Mouse (Mus musculus): ENCODE measurements around the gene Map3k13. TPM values are rescaled to one million over a fixed set of nuclear protein-coding genes. Genes with fewer than 3 reads are reported as not detected.

The Map3k13 gene
- polyA plus RNA-seq, 1 experiment = 0.16 TPM

- H3K4me1 ChIP-seq (ENCODE audit: control insufficient read depth, insufficient read depth, insufficient read length) = peaks cover 2% of the 10 kb centered on the region; the same call in 1 of the 2 replicates
- TF ChIP-seq CTCF (IDR thresholded peaks at IDR 0.05; ENCODE audit: extremely low read depth, insufficient read depth, insufficient read length, insufficient replicate concordance) (no peak), POLR2A (IDR thresholded peaks at IDR 0.05; ENCODE audit: low read depth, low read length) (no peak)
- 77% methylated on average over 8 of the region's 8 CpGs for WGBS
- no peak overlapping the region for H3K4me3 ChIP-seq (ENCODE audit: extremely low read depth, insufficient read depth, insufficient read length)
- no peak overlapping the region for H3K27ac ChIP-seq (ENCODE audit: insufficient read depth, low read length)
- H3K36me3 ChIP-seq (ENCODE audit: control insufficient read depth, insufficient read depth, low read length) = no peaks in the 10 kb centered on the region
- no peaks in the 10 kb centered on the region for H3K27me3 ChIP-seq (ENCODE audit: control insufficient read depth, insufficient read depth, low read length)
- no peak for DNase-seq (ENCODE audit: low read depth in 1 of 2, low spot score in 2 of 2)
These were observed 24.5 kb downstream of the Map3k13 start for GRCm38 (mm10) chr16:21818629-21819028.

GRCm38 (mm10) chr16:21825612-21826031 lies 31.5 kb downstream of the Map3k13 start:
- WGBS = 85% methylated on average over 9 of the region's 9 CpGs
- no peak for DNase-seq (ENCODE audit: low read depth in 1 of 2, low spot score in 2 of 2)
- H3K4me3 ChIP-seq (ENCODE audit: extremely low read depth, insufficient read depth, insufficient read length) = no peak overlapping the region

DNA sequence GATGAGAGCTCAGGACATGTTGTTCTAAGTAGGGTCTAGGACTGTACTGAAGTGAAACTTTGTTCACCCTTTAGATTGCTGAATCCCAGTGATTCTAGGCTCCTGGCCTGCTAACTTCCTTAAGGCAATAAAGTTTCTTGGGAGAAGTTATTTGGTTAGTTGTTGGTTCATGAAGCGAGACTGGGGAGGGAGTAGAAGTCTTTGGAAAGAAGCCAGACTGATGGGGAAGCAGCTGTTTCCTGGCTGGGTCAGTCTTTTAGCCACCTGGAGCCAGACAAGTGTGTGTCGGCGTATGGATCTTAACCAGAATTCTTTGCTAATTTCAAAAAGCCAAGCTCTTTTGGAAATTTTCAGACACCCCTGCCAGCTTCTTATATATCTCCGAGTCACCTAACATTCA lies 33.0 kb downstream of the Map3k13 start:
- TF ChIP-seq POLR2A (IDR thresholded peaks at IDR 0.05; ENCODE audit: low read depth, low read length) = no peak
- TF ChIP-seq CTCF (IDR thresholded peaks at IDR 0.05; ENCODE audit: extremely low read depth, insufficient read depth, insufficient read length, insufficient replicate concordance) = no peak
- Histone ChIP-seq H3K27ac (ENCODE audit: insufficient read depth, low read length) (no peak overlapping the region), H3K27me3 (ENCODE audit: control insufficient read depth, insufficient read depth, low read length) (no peaks in the 10 kb centered on the region), H3K36me3 (ENCODE audit: control insufficient read depth, insufficient read depth, low read length) (no peaks in the 10 kb centered on the region), H3K4me1 (ENCODE audit: control insufficient read depth, insufficient read depth, insufficient read length) (no peaks in the 10 kb centered on the region), H3K4me3 (ENCODE audit: extremely low read depth, insufficient read depth, insufficient read length) (no peak overlapping the region)
- 25% methylated on average over 4 of the region's 4 CpGs for WGBS
- DNase-seq (ENCODE audit: low read depth in 1 of 2, low spot score in 2 of 2) = no peak

More at GRCm38 (mm10) chr16:21825612-21826031, 31.5 kb downstream of the Map3k13 start:
- Histone ChIP-seq H3K36me3 (ENCODE audit: control insufficient read depth, insufficient read depth, low read length) (no peaks in the 10 kb centered on the region), H3K4me1 (ENCODE audit: control insufficient read depth, insufficient read depth, insufficient read length) (no peaks in the 10 kb centered on the region), H3K27me3 (ENCODE audit: control insufficient read depth, insufficient read depth, low read length) (no peaks in the 10 kb centered on the region), H3K27ac (ENCODE audit: insufficient read depth, low read length) (no peak overlapping the region)
- TF ChIP-seq CTCF (IDR thresholded peaks at IDR 0.05; ENCODE audit: extremely low read depth, insufficient read depth, insufficient read length, insufficient replicate concordance) (no peak), POLR2A (IDR thresholded peaks at IDR 0.05; ENCODE audit: low read depth, low read length) (no peak)

GRCm38 (mm10) chr16:21827581-21827980 lies 33.4 kb downstream of the Map3k13 start:
- TF ChIP-seq POLR2A (IDR thresholded peaks at IDR 0.05; ENCODE audit: low read depth, low read length) = no peak
- no peak for TF ChIP-seq CTCF (IDR thresholded peaks at IDR 0.05; ENCODE audit: extremely low read depth, insufficient read depth, insufficient read length, insufficient replicate concordance)
- H3K4me3 ChIP-seq (ENCODE audit: extremely low read depth, insufficient read depth, insufficient read length) = no peak overlapping the region
- no peaks in the 10 kb centered on the region for H3K36me3 ChIP-seq (ENCODE audit: control insufficient read depth, insufficient read depth, low read length)
- no peak overlapping the region for H3K27ac ChIP-seq (ENCODE audit: insufficient read depth, low read length)
- 39% methylated on average over 4 of the region's 4 CpGs for WGBS
- no peak for DNase-seq (ENCODE audit: low read depth in 1 of 2, low spot score in 2 of 2)
- H3K27me3 ChIP-seq (ENCODE audit: control insufficient read depth, insufficient read depth, low read length) = no peaks in the 10 kb centered on the region
- no peaks in the 10 kb centered on the region for H3K4me1 ChIP-seq (ENCODE audit: control insufficient read depth, insufficient read depth, insufficient read length)

GRCm38 (mm10) chr16:21829711-21830110 lies 35.6 kb downstream of the Map3k13 start:
- no peak for TF ChIP-seq CTCF (IDR thresholded peaks at IDR 0.05; ENCODE audit: extremely low read depth, insufficient read depth, insufficient read length, insufficient replicate concordance)
- WGBS = 12% methylated on average over 5 of the region's 5 CpGs
- H3K27ac ChIP-seq (ENCODE audit: insufficient read depth, low read length) = no peak overlapping the region
- no peaks in the 10 kb centered on the region for H3K4me1 ChIP-seq (ENCODE audit: control insufficient read depth, insufficient read depth, insufficient read length)
- no peak overlapping the region for H3K4me3 ChIP-seq (ENCODE audit: extremely low read depth, insufficient read depth, insufficient read length)
- no peaks in the 10 kb centered on the region for H3K27me3 ChIP-seq (ENCODE audit: control insufficient read depth, insufficient read depth, low read length)
- DNase-seq (ENCODE audit: low read depth in 1 of 2, low spot score in 2 of 2) = no peak
- no peaks in the 10 kb centered on the region for H3K36me3 ChIP-seq (ENCODE audit: control insufficient read depth, insufficient read depth, low read length)

- H3K36me3 ChIP-seq (ENCODE audit: control insufficient read depth, insufficient read depth, low read length) = no peaks in the 10 kb centered on the region
- H3K27me3 ChIP-seq (ENCODE audit: control insufficient read depth, insufficient read depth, low read length) = no peaks in the 10 kb centered on the region
- H3K27ac ChIP-seq (ENCODE audit: insufficient read depth, low read length) = no peak overlapping the region
- DNase-seq (ENCODE audit: low read depth in 1 of 2, low spot score in 2 of 2) = no peak
- H3K4me3 ChIP-seq (ENCODE audit: extremely low read depth, insufficient read depth, insufficient read length) = no peak overlapping the region
- WGBS = 87% methylated on average over 6 of the region's 6 CpGs
- H3K4me1 ChIP-seq (ENCODE audit: control insufficient read depth, insufficient read depth, insufficient read length) = peaks cover 3% of the 10 kb centered on the region; the same call in 1 of the 2 replicates
- TF ChIP-seq POLR2A (IDR thresholded peaks at IDR 0.05; ENCODE audit: low read depth, low read length) (no peak), CTCF (IDR thresholded peaks at IDR 0.05; ENCODE audit: extremely low read depth, insufficient read depth, insufficient read length, insufficient replicate concordance) (no peak)
These were observed 36.6 kb downstream of the Map3k13 start for GRCm38 (mm10) chr16:21830784-21831183.

- Histone ChIP-seq H3K27ac (ENCODE audit: insufficient read depth, low read length) (no peak overlapping the region), H3K27me3 (ENCODE audit: control insufficient read depth, insufficient read depth, low read length) (no peaks in the 10 kb centered on the region), H3K4me1 (ENCODE audit: control insufficient read depth, insufficient read depth, insufficient read length) (peaks cover 3% of the 10 kb centered on the region; the same call in 1 of the 2 replicates), H3K36me3 (ENCODE audit: control insufficient read depth, insufficient read depth, low read length) (no peaks in the 10 kb centered on the region), H3K4me3 (ENCODE audit: extremely low read depth, insufficient read depth, insufficient read length) (no peak overlapping the region)
- WGBS = 86% methylated on average over 5 of the region's 5 CpGs
- DNase-seq (ENCODE audit: low read depth in 1 of 2, low spot score in 2 of 2) = no peak
- TF ChIP-seq CTCF (IDR thresholded peaks at IDR 0.05; ENCODE audit: extremely low read depth, insufficient read depth, insufficient read length, insufficient replicate concordance) (no peak), POLR2A (IDR thresholded peaks at IDR 0.05; ENCODE audit: low read depth, low read length) (no peak)
These were observed 37.6 kb downstream of the Map3k13 start for GRCm38 (mm10) chr16:21831764-21832163.

Measured in spleen, adult 2 months (tissue).